30 mouse cellular contexts compared by ENCODE assay signal in the genomic region with DNA sequence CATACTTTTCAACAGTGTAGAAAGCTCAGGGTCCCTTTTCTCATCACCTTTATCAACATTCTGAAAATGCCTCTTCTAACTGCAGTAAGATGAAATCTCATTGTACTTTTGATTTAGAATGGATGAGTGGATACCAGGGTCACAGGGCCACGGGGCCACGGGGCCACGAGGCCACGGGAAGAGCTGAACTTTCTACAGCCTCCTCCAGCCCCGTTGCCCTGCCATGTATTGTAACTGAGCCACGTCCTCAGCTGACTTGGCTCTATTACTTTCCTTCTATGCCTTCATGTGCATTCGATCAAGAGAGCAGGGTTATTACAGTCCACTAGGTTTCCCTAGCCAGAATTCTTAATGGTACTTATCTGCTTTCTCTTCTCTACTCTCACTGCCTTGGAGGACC. TPM values are rescaled to one million over a fixed set of nuclear protein-coding genes. Genes with fewer than 3 reads are reported as not detected.
A peak's percentile ranks its signal among the peaks of the same experiment; 100 is the strongest.
DNase-seq lines count a peak whose midpoint lies in the region; ATAC-seq and TF ChIP-seq lines count a peak whose summit lies in the region.
"Had no signal": no experiment of that assay in that cellular context is flagged by ENCODE, and none has a peak within 500 bp of the region (broad histone marks: within the 10 kb centered on the region; RNA-seq: fewer than 3 reads in every experiment).

No protein-coding gene starts in this region.

- H3K4me1 ChIP-seq in kidney, adult 2 months (ENCODE audit: control insufficient read depth, insufficient read depth, low read length), result peaks cover 2% of the 10 kb centered on the region; the same call in 1 of the 2 replicates
- H3K4me1 ChIP-seq in kidney, embryonic 14.5 days (ENCODE audit: control insufficient read depth, insufficient read depth, low read length), result no peaks in the 10 kb centered on the region
- H3K4me1 ChIP-seq: embryonic facial prominence, embryonic 10.5 days; embryonic facial prominence, embryonic 13.5 days; forebrain, embryonic 12.5 days; heart, embryonic 10.5 days; heart, embryonic 13.5 days; hindbrain, embryonic 12.5 days; hindbrain, embryonic 15.5 days had no signal

- no peaks in the 10 kb centered on the region for H3K9me3 ChIP-seq in kidney, embryonic 14.5 days (ENCODE audit: control insufficient read depth, low read length)
- H3K9me3 ChIP-seq: embryonic facial prominence, embryonic 10.5 days; embryonic facial prominence, embryonic 13.5 days; forebrain, embryonic 12.5 days; forebrain, embryonic 15.5 days; heart, embryonic 10.5 days; heart, embryonic 13.5 days; hindbrain, embryonic 12.5 days; hindbrain, embryonic 15.5 days had no signal

- no peak overlapping the region for H3K9ac ChIP-seq in kidney, embryonic 14.5 days (ENCODE audit: low read depth, low read length)
- H3K9ac ChIP-seq: embryonic facial prominence, embryonic 13.5 days; forebrain, embryonic 12.5 days; forebrain, embryonic 15.5 days; heart, embryonic 13.5 days; hindbrain, embryonic 12.5 days; hindbrain, embryonic 15.5 days had no signal

- H3K4me2 ChIP-seq in kidney, embryonic 14.5 days (replicated peaks; ENCODE audit: low read depth, low read length), result no peak overlapping the region
- H3K4me2 ChIP-seq: embryonic facial prominence, embryonic 13.5 days; forebrain, embryonic 12.5 days; forebrain, embryonic 15.5 days; heart, embryonic 13.5 days; hindbrain, embryonic 12.5 days; hindbrain, embryonic 15.5 days had no signal

- TF ChIP-seq POLR2A in kidney, adult 2 months (IDR thresholded peaks at IDR 0.05; ENCODE audit: low read depth, low read length), result no peak

- WGBS in kidney, adult 2 months, result 62% methylated on average over 7 of the region's 7 CpGs
- WGBS in kidney, embryonic 14.5 days, result 81% methylated on average over 7 of the region's 7 CpGs

- no peaks in the 10 kb centered on the region for H3K27me3 ChIP-seq in kidney, adult 2 months (replicated peaks; ENCODE audit: control insufficient read depth, insufficient read depth, low read length)
- no peaks in the 10 kb centered on the region for H3K27me3 ChIP-seq in kidney, embryonic 14.5 days (ENCODE audit: control insufficient read depth, insufficient read depth, low read length)
- H3K27me3 ChIP-seq: forebrain, embryonic 15.5 days; heart, embryonic 13.5 days; hindbrain, embryonic 15.5 days had no signal

- peak overlapping the region; percentile 64; the same call in 1 of the 2 replicates for H3K27ac ChIP-seq in kidney, adult 2 months (ENCODE audit: insufficient read depth, low read depth, low read length)
- no peak overlapping the region for H3K27ac ChIP-seq in kidney, embryonic 14.5 days (ENCODE audit: low read depth, low read length)
- H3K27ac ChIP-seq: embryonic facial prominence, embryonic 10.5 days; embryonic facial prominence, embryonic 13.5 days; forebrain, embryonic 12.5 days; forebrain, embryonic 15.5 days; heart, adult 2 months; heart, embryonic 10.5 days; heart, embryonic 13.5 days; hindbrain, embryonic 12.5 days; hindbrain, embryonic 15.5 days had no signal

- TF ChIP-seq CTCF in kidney, adult 2 months (conservative IDR thresholded peaks at IDR 0.05; ENCODE audit: insufficient read depth, insufficient read length, low read depth, low read length), result no peak

- no peaks in the 10 kb centered on the region for H3K36me3 ChIP-seq in kidney, adult 2 months (ENCODE audit: control insufficient read depth, insufficient read depth, low read length)
- H3K36me3 ChIP-seq in kidney, embryonic 14.5 days (ENCODE audit: control insufficient read depth, insufficient read depth, low read length), result no peaks in the 10 kb centered on the region
- H3K36me3 ChIP-seq: embryonic facial prominence, embryonic 10.5 days; embryonic facial prominence, embryonic 13.5 days; forebrain, embryonic 12.5 days; forebrain, embryonic 15.5 days; heart, embryonic 10.5 days; heart, embryonic 13.5 days; hindbrain, embryonic 12.5 days; hindbrain, embryonic 15.5 days had no signal

- no peak overlapping the region for H3K4me3 ChIP-seq in kidney, adult 2 months (ENCODE audit: insufficient read depth, low read depth, low read length)
- no peak overlapping the region for H3K4me3 ChIP-seq in kidney, embryonic 14.5 days (ENCODE audit: low read length)
- H3K4me3 ChIP-seq: embryonic facial prominence, embryonic 10.5 days; embryonic facial prominence, embryonic 13.5 days; erythroblast, embryonic 14.5 days; forebrain, embryonic 12.5 days; forebrain, embryonic 15.5 days; heart, adult 2 months; heart, embryonic 10.5 days; heart, embryonic 13.5 days; hindbrain, embryonic 12.5 days; hindbrain, embryonic 15.5 days had no signal

- DNase-seq in kidney, adult 2 months, result peak; percentile 72
- peak; percentile 55 for DNase-seq in adipocyte (ENCODE audit: low spot score)
- peak; percentile 59 for DNase-seq in kidney, adult 9 months
- DNase-seq in kidney, postnatal 25 days, result peak; percentile 45 to 62
- DNase-seq in urinary bladder, postnatal 25 days (ENCODE audit: low spot score), result no peak
- DNase-seq in spleen, postnatal 36 days (ENCODE audit: low spot score in 2 of 2), result no peak
- DNase-seq: adrenal gland, adult 8-10 months; adrenal gland, postnatal 25 days; cerebellum, adult 11-12 months; cerebellum, adult 8-10 months; cerebellum, postnatal 10 days; cerebellum, postnatal 36 days; embryo, embryonic 11 days; gastrocnemius, postnatal 10 days; gastrocnemius, postnatal 36 days; heart, adult 2 months; heart, postnatal 14 days had no signal

- ATAC-seq in kidney, embryonic 14.5 days (ENCODE audit: low FRiP score, low TSS enrichment), result no peak
- ATAC-seq: CD4-positive, CD25-positive, alpha-beta regulatory T cell, adult 4 months; forebrain, embryonic 15.5 days had no signal

RNA-seq across cellular contexts. Expression of gene Car5b, which starts 8.1 kb away (rescaled TPM):
- 45.6 and 49.1 TPM in 2 replicates for polyA plus RNA-seq in kidney, adult 2 months (2012; rRNA removed)
- polyA plus RNA-seq in kidney, embryonic 14.5 days (2014; fragmentation: Nextera tagmentation; extraction: Ambion mirVana), result 0.86 and 1.3 TPM in 2 replicates
- polyA plus RNA-seq: erythroblast, embryonic 14.5 days had no signal

RNA-seq across cellular contexts. Expression of gene Siah1b, which starts 40.4 kb away (rescaled TPM):
- 5.9 and 6.7 TPM in 2 replicates for polyA plus RNA-seq in kidney, adult 2 months (2012; rRNA removed)
- polyA plus RNA-seq in kidney, embryonic 14.5 days (2014; fragmentation: Nextera tagmentation; extraction: Ambion mirVana), result 35.9 and 36.7 TPM in 2 replicates

RNA-seq across cellular contexts. Expression of gene Cltrn, which starts 52.7 kb away (rescaled TPM):
- 171 and 274 TPM in 2 replicates for polyA plus RNA-seq in kidney, adult 2 months (2012; rRNA removed)
- polyA plus RNA-seq in kidney, embryonic 14.5 days (2014; fragmentation: Nextera tagmentation; extraction: Ambion mirVana), result 29.7 and 31.0 TPM in 2 replicates
- polyA plus RNA-seq: C2C12; CD4-positive, CD25-positive, alpha-beta regulatory T cell, adult 4 months; cortical plate, adult 2 months; erythroblast, embryonic 14.5 days; heart, adult 2 months had no signal

Comparison
In these comparisons a context has a peak if more than half of its experiments do, and no peak if none do; other contexts are left out.
1. RNA of gene Car5b, which starts 8.1 kb away (polyA plus RNA-seq): 45.6 to 49.1 TPM in kidney, adult 2 months; 0.86 to 1.3 TPM in kidney, embryonic 14.5 days; every median in the first group is over 10 times any median in the second.
2. DNase-seq: peak in kidney, adult 2 months (single experiment), adipocyte (single experiment), kidney, adult 9 months (single experiment) and kidney, postnatal 25 days (2 of 2); none in urinary bladder, postnatal 25 days (single experiment) and spleen, postnatal 36 days (0 of 2).